Mouse (Mus musculus) thymus, adult 18-20 months (tissue): ENCODE measurements around the gene Gcgr.
"Not testable (repeated sequence)": the region's sequence is repeated elsewhere in the genome, so short reads cannot be mapped to it uniquely, and the experiment has no call there.

Experiments
- DNase-seq, 2 experiments: peaks; one replicate each; pipeline ENCODE4 v3.0.0; 2022; ENCODE audit warnings: mixed read lengths in 2 of 2

Gene Gcgr

DNA sequence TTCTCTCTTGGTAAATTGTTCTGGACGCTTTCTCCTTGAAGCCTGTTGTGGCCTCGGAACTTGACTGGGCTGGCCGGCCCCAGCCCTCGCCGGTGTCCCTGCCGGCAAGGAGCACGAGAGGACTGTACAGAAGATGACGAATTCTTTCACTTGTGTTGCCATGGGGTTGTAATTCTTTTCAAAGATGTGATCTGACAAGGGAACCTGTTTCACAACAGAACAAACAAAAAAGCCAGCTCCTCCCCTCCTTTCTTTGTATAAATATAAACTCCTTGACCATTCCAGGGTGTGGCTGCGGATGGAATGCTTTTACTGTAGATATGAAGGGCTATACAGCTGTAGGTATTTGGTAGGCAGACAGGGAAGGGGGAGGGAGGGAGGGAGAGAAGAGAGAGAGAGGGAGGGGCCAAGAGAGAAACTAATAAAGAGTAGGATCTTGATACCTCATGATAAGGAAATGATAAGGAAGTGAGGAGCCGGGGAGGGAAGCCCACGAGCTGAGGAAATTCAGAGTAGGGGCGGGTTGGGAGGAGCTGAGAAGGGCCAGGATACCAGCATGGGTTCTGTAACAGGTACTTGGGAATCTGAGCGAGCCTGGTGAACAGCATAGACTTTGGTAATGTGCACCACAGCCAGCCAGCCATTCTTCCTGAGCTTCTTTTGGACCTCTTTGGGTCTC, 22.7 kb upstream of the Gcgr start:
- DNase-seq: no peak

DNA sequence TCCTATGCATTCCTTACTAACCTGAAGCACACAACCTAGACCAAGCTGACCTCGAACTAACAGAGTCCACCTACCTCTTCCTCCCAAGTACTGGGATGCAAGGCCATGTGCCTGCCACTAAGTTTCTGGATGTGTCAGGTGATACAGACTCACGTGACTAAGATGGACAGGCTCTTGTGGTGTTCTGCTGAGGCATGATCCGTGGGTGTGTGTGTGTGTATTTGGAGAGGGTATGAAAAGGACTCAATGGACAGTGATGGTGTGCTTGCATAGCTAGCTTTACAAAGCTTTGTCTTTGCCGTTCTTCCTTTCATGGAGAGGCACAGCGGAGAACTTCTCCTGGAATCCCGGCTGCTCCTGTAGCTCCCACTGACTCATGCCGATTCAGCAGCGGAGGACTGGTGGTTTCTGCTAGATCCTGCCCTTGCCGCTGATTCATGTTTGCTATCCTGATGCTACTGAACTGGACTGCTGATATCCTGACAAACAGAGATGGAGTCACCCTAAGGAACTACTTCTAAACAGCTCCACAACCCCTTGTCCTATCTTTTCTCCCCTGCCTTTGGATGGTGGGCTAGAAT, 22.1 kb upstream of the Gcgr start:
- DNase-seq: no peak

DNA sequence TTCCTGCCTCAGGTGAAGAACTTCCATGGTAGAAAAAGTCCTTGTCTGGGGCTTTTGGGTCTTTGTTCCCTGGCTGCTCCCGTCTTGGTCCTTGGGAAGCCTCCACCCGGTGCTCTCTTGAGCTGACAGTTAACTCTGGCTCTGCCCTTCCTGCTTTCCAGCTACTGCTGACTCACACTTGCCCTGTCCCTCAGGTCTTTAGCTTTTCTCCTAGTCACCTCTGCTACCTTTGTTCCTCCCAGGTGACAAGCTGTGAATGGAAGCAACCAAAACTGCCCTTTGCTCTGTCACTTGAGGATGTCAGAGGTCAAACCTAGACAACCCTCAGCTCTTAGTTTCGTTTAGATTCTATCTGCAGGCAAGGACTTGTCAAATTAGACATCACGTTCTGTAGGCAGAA, 20.6 kb upstream of the Gcgr start:
- DNase-seq: no peak

DNA sequence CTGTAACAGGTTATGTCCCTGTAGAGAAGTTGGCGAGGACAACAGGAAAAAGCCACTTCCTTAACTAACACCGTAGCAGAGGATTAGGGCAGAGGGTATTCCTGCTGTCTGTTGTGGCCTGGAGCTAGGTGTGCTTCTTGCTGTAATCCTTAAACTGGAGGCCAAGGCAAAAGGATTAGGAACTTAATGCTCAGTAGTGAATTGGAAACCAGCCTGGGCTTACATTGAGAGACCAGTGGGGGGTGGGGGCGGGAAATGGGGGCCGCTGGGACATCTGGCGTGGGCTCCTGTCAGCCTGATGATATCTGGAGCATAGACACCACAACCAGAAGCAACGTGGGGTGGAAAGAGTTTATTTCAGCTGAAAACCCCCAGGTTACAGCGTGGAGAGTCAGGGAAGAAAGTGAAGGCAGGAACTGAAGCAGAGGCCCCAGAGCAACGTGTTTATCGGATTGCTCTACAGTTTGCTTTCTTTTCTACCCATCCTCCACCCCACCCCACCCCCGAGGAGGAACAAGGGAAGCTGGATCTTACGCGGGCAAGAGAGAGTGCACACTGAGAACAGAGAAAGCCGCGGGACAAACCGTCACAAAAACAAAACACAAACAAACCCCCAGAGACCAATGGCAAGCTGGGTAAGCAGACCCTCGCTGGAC, 20.0 kb upstream of the Gcgr start:
- no peak for DNase-seq

DNA sequence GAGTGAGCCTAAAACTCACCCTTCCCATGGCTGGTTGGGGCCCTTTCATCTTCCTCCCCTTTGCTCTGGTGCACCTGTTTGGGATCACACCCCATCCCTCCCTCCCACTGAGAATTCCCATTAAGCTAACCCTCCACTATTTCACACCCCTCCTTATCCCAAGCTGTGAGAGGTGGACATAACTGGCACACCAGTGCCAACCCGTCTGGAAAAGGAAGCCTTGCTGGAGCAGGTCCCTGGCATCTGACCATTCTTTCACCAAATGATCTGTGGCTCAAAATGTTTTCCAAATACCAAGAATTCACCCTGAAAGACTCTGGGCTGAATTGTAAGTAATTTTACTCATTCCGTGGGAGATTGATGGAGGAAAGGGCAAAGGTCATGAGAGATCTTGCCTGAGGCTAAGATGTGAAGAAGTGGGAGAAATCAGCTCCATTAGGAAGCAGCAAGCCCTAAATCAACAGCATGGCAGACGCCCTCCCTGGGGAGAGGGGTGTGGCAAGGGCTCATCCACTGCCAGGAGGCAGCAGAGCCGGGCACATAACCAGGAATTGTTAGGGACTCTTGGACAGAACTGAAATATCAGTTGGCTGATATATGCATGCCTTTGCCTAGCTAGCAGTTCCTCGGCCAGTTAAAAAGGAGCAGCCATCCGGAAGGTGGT, 17.6 kb upstream of the Gcgr start:
- no peak for DNase-seq

DNA sequence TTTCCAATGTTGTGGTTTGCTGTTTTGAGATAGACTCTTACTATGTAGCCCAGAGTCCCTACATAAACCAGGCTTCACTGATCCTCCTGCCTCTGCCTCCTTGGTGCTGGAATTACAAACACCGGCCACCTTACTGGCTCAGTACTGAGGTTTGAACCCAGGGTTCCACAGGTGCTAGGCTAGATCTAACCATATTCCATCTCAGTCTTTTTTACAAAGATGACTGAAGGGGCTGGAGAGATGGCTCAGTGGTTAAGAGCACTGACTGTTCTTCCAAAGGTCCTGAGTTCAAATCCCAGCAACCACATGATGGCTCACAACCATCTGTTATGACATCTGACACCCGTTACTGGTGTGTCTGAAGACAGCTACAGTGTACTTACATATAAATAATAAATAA, 16.2 kb upstream of the Gcgr start:
- DNase-seq: not testable (repeated sequence)

DNA sequence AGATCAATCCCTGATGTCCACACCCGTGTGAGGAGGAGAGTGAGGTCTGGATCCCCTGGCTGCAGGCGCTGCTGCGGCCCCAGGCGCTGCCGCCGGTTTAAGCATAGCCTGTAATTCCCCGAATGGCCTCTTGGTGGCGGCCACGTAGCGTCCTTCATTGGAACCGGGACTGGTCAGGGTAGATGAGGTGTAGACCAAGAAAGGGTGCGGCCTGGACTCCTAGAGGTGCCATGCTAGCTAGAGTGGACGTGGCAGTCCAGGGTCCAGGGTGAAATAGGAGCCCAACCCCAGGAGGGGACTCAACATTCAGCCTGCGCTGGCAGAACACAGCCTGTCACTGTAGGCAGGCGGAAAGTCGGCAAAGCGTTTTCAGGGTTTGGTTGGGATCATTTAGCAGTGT, 14.9 kb upstream of the Gcgr start:
- DNase-seq: peak; percentile 54 to 66

DNA sequence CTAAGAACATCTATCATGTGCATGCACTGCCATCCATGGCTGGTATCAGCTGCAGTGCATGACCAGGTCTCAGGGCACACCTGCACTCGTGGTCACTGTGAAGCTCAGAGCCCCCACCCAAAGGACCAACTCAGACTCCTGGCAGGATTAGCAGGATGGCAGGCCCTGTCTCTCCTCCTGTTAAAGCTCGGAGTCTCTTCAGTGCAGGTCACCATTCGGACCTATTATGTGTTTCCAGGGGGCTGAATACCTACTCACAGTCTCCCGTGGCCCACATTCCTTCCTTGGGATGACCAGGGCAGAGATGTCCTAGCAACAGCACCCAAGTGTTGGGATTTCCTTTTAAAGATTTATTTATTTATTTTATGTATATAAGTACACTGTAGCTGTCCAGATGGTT, 13.4 kb upstream of the Gcgr start:
- DNase-seq: no peak

DNA sequence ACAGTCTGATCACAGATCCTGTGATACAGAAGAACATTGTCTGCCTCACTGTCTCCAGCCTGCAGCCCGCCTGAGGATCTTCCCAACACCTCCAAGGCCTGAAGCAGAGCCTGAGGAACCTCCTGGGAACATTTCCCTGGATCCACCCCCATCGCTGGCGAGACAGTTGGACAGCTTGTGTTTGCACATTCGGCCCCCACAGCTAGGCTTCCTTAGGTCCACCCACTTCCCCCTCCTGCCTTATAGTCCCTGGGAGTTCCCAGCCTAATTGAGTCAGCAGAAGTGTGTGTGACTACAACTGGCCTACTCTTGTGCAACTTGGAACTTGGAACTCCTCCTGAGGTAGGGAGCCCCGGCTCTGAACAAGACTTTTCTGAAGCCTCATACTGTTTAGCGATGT, 12.5 kb upstream of the Gcgr start:
- no peak for DNase-seq

DNA sequence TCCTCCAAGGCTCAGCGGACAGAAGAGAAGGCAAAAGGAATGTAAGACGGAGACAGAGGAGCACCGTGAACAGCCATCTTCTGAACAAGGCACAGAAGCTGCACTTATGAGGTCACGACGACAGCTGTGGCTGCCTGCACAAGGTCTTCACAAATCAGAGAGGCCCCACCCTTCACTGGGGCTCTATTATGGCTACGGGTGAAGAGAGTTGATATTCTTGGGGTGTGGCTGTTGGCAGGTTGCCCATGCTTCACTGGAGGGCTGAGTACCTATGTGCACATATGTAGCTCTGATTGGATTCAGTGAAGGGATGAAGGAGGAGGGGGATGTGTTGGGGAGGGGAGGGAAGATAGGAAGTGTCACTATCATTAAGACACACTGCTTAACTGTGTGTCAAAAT, 11.9 kb upstream of the Gcgr start:
- no peak for DNase-seq

DNA sequence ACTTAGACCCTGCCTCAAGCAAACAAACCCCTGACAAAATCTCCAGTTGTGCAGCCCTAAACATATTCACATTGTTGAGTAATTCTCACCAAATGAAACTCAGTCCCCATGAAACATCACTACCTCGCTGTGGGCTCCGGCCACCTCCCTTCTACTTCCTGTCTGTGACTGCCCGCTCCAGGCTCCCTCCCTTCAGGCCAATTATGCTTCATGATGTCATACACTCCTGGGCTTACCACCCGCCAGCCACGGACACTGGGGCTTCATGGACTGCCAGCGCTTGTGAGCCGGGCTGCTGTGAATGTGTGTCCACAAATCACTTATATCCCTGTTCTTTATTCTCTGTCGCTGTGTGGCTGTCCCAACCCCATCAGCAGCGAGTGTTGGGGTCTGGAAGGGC, 10.8 kb upstream of the Gcgr start:
- DNase-seq: no peak

DNA sequence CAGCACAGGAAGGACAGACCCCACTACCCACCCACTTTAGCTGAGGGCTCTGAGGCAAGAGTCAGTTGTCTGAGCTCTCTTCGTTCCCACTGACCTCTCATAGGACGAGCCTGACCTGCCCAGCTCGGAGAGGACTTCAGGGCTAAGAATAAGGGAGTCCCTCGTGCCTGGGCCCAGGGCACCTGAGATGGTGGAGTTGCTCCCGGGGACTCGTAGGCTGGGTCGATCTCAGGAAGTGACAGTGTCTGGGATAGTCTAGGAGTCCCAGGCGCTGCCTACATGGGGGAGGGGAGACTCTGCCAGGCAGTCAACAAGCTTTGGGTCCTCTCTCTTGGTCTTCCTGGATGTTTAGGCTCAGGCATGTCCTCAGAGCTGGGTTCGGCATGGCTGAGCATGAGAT, 10.0 kb upstream of the Gcgr start:
- no peak for DNase-seq

DNA sequence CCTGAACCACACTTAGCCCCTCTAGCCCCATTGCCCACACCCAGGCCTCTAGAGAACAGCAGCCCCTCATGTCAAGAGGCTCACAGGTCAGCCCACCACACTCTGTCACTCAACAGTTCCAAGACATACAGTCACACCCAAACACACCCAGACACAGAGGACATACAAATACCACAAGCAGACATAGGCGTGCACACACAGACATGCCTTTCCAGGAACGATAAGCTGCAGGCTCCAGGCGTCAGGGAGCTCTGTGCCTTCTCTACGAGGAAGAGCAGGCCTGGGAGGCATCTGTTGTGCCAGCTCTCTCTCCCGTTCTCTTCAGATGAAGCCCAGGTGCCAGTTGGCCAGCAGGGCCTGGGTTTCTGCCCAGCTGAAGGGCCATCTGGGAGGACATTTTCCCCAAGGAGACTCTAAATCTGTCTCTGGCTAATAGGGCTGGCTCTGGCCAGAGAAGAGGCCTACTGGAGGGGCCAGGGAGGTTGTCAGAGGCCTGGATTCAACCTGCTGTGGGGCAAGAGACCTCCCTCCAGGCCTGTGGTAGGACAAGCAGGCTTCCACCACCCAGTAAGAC, 9.4 kb upstream of the Gcgr start:
- no peak for DNase-seq

DNA sequence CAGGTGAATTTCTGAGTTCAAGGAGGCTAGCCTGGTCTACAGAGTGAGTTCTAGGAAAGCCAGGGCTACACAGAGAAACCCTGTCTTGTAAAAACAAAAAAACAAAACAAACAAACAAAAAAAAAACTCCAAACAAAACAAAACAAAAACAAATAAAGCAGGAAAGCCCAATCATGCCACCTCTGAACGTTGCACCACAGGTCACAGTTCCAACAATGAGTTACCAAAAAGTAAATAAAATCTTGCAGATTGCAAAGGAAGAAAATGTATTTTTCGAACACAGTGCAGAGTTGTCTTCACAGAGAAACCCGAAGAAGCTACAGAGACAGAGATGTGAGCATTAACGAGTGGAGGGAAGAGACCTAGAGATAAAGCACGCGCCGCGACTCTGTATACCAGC, 7.9 kb upstream of the Gcgr start:
- DNase-seq: no peak

DNA sequence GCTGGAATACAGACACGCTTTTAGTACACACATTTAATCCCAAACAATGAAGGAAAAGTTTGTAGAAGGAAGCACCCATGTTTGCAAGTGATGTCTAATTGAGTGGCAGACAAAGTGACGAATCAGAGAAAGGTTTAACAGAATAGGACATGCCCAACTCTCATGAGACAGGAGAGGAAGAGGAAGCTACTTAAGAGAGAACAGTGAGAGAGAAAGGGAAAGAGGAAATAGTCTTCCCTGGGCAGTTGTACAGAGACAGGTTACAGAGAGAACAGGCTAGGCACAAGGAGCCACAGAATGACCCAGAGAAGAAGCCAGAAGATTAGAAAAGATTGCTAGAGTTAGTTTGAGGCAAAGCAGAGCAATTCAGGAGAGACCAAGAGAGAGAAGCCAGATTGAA, 4.5 kb upstream of the Gcgr start:
- DNase-seq: no peak

DNA sequence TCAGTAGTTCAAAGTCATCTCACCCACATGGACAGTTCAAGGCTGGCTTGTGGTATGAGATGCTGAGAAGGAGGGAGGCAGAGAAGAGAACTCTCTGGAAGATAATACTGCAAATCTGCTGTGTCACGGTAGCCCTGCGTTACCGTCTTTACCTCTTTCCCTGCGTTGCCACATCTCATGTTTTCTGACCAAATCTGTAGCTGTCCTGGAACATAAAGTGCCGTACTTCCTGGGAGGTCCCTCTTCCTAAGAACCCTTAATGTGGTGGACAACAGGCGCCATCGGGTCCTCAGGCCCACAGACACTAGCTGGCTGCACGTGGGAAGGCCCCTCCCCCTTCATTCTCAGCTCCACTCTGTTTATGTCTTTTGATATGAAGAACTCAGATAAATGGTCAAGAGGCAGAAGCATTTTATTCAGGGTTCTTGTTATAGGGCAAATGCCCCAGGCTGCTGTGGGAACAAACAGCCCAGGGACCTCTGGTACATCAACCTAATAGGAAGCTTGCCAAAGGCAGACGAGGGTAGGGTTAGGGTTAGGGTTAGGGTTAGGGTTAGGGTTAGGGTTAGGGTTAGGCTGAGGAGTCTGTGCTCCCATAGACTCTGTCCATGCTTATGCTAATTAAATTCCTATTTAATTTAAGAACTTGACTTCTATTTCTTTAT, 2.7 kb upstream of the Gcgr start:
- no peak for DNase-seq

DNA sequence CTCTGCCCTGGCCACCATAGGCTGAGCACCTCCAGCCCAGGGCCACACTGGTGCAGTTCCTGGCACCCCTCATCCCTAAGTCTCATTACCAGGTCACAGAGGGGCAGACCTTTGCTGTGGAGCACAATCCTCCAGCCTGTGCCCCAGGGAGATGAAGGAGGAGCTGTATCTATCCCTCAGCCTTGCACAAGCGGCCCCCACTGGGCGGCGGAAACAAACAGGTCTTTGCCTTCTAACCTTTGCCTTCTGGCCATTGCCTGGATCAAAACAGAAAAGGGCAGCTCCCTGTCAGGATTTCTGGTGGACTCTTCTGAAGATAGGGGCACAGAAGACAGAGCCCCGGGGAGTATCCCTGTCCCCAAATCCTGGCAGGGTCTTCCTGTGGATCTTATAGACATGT, 1.6 kb upstream of the Gcgr start:
- no peak for DNase-seq

DNA sequence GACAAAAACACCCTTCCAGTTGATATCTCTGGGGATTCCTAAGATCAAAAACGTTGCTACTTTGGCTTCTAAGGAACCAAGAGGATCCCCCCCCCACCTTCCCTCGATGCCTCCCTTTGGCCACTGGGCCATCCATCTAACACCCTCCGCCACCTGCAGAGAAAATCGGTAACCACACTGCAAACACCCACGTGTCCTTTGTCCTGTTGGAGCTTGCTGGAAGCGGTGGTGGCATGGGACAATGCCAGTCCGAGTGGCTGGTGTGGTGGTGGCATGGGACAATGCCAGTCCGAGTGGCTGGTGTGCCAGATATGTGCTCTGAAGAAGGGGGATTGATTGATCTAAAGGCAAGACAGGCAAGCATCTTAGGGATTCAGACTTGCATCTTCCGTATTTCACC, 1.1 kb downstream of the Gcgr start:
- DNase-seq: no peak

DNA sequence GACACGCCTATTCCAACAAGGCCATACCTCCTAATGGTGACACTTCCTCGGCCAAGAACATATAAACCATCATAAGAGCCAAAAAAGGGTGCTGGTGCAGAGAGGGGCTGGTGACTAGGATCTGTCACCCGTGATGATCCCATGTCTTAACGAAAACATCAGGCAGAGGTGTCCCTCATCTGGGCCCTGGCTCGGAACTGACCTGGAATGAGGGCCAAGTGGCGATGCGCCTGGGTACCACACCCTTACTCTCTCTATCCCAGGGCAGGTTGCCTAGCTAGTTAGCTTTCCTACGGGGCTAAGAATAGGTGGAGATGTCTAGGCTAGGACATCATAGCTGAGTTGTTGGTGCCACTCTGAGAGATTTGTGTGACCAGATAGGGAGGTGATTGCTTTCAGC, 3.6 kb downstream of the Gcgr start:
- DNase-seq: no peak

DNA sequence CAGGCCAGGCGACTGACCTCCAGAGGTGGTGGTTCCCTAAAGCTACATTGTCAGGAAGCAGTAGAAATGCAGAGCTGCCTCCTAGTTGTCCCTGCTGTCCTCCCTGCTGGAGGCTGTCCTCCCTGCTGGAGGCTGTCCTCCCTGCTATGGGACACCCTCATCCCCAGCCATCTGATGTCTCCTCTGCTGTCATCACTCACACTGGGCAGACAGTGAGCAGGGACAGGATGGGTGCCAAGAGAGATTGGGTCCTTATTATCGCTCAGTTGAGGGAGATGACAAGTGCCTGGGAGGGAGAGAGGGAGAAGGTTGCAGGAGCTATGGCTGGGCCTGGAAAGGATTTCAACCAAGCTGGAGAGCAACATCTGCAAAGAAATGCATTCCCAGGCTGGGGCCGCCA, 4.6 kb downstream of the Gcgr start:
- no peak for DNase-seq

DNA sequence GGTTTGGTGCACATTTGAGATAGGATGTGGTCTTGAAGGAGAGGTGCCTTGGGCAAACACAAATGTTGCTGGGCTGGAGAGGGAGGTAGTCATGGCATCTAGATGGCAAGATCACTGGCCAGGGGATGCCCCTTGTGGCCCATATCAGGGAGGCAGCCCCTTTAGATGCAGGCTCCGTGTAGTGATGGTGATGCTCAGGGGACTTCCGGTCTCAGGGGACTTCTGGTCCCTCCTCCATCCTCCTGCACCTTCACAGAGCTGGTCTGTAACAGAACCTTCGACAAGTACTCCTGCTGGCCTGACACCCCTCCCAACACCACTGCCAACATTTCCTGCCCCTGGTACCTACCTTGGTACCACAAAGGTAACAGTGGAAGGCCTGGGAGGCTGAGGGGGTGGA, 5.3 kb downstream of the Gcgr start:
- DNase-seq: no peak

DNA sequence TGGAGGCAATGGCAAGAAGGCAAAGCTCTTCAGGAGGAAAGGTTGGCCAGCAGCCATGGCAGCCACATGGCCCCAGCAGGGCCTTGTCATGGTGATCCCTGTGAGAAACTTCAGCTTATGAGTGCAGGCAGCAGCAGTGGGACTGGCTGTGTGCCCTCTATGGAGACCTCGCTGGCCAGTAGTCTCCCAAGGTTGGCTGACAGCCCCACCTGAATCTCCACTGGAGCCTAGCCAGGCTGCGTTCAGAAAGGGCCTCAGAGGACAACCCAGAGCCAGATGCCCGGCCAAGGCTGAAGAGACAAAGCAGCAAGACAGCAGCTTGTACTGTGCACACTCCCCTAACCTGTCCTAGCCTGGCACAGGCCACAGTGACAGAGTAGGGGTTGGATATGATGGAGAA, 8.0 kb downstream of the Gcgr start:
- DNase-seq: no peak

DNA sequence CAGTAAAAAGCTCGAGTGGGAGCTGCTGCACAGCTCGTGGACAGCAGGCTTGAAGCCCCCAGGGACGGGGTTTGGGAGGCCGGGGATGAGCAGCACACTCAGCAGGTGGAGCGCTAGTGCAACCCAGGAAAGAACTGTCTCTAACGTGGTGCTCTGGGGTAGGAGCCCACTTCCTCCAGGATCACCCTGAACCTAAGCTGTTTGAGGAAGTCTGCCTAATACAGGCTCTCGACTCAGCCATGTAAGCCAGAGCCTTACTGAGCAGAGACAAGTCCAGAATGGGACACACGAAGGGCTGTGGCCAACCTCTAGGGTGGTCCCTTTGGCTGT, 8.4 kb downstream of the Gcgr start:
- no peak for DNase-seq
